Mouse (Mus musculus) layer of hippocampus, postnatal 36 days (tissue): Measurements from ENCODE around the gene Tmem132d. TPM values are rescaled to one million over a fixed set of nuclear protein-coding genes. Genes with fewer than 3 reads are reported as not detected.

ENCODE experiments used
- DNase-seq, 2 experiments: peaks; one replicate each; pipeline ENCODE4 v3.0.0; 2022
- total RNA-seq, 2 experiments: library from RNA; stranded (reverse); gene quantifications; 2 replicates each; pipeline ENCODE4 v1.2.3; 2021

The Tmem132d gene
- total RNA-seq, result 10 to 100 TPM; 14.6 to 20.2 TPM

- DNase-seq, result peak; percentile 62
These were observed at the start of gene Tmem132d for GRCm38 (mm10) chr5:128432916-128433315. TSS of gene Tmem132d (minus strand) at chr5:128433077.

GRCm38 (mm10) chr5:128480816-128481215 is 47.9 kb upstream of the Tmem132d start:
- no peak for DNase-seq

- DNase-seq, result no peak
These were observed 42.5 kb upstream of the Tmem132d start for GRCm38 (mm10) chr5:128475372-128475771.

- no peak for DNase-seq
These were observed 36.9 kb upstream of the Tmem132d start for GRCm38 (mm10) chr5:128469812-128470211.

- no peak for DNase-seq
These were observed 31.6 kb upstream of the Tmem132d start for GRCm38 (mm10) chr5:128464514-128464913.

GRCm38 (mm10) chr5:128460605-128461004 is 27.7 kb upstream of the Tmem132d start:
- DNase-seq, result no peak

GRCm38 (mm10) chr5:128455732-128456131 is 22.9 kb upstream of the Tmem132d start:
- no peak for DNase-seq

GRCm38 (mm10) chr5:128452196-128452595 is 19.3 kb upstream of the Tmem132d start:
- peak in 1 of 2 experiments; percentile 31 for DNase-seq

- no peak for DNase-seq
These were observed 17.9 kb upstream of the Tmem132d start for GRCm38 (mm10) chr5:128450808-128451207.

- DNase-seq, result no peak
These were observed 12.0 kb upstream of the Tmem132d start for GRCm38 (mm10) chr5:128444876-128445275.

GRCm38 (mm10) chr5:128443848-128444247 is 11.0 kb upstream of the Tmem132d start:
- no peak for DNase-seq

GRCm38 (mm10) chr5:128441121-128441520 is 8.2 kb upstream of the Tmem132d start:
- DNase-seq, result no peak

- peak; percentile 60 to 71 for DNase-seq
These were observed 7.0 kb upstream of the Tmem132d start for GRCm38 (mm10) chr5:128439828-128440227.

GRCm38 (mm10) chr5:128438078-128438477 is 5.2 kb upstream of the Tmem132d start:
- no peak for DNase-seq

GRCm38 (mm10) chr5:128436909-128437308 is 4.0 kb upstream of the Tmem132d start:
- DNase-seq, result peak; percentile 76 to 79

GRCm38 (mm10) chr5:128435683-128436082 is 2.8 kb upstream of the Tmem132d start:
- no peak for DNase-seq

GRCm38 (mm10) chr5:128433786-128434185 is 909 bp upstream of the Tmem132d start:
- no peak for DNase-seq

GRCm38 (mm10) chr5:128432422-128432821 is 455 bp downstream of the Tmem132d start:
- no peak for DNase-seq

- DNase-seq, result no peak
These were observed 8.2 kb downstream of the Tmem132d start for GRCm38 (mm10) chr5:128424636-128425035.

GRCm38 (mm10) chr5:128424213-128424612 is 8.7 kb downstream of the Tmem132d start:
- no peak for DNase-seq

GRCm38 (mm10) chr5:128422090-128422489 is 10.8 kb downstream of the Tmem132d start:
- no peak for DNase-seq

- DNase-seq, result no peak
These were observed 14.6 kb downstream of the Tmem132d start for GRCm38 (mm10) chr5:128418149-128418710.

- DNase-seq, result no peak
These were observed 18.8 kb downstream of the Tmem132d start for GRCm38 (mm10) chr5:128414056-128414455.

GRCm38 (mm10) chr5:128412306-128412705 is 20.6 kb downstream of the Tmem132d start:
- no peak for DNase-seq

GRCm38 (mm10) chr5:128407546-128407945 is 25.3 kb downstream of the Tmem132d start:
- no peak for DNase-seq
